Mouse (Mus musculus) adrenal gland, postnatal 36 days (tissue): ENCODE measurements around the gene Hacl1. TPM values are rescaled to one million over a fixed set of nuclear protein-coding genes. Genes with fewer than 3 reads are reported as not detected.

ENCODE experiments used
- DNase-seq, 2 experiments: peaks; one replicate each; pipeline ENCODE4 v3.0.0; 2021; ENCODE audit warnings: mixed read lengths in 1 of 2
- total RNA-seq, 2 experiments: library from RNA; stranded (reverse); gene quantifications; 2 replicates each; pipeline ENCODE4 v1.2.3; 2021

Gene Hacl1
- total RNA-seq, 2 experiments from 2014 or later, result 27.4 to 66.4 TPM

DNA sequence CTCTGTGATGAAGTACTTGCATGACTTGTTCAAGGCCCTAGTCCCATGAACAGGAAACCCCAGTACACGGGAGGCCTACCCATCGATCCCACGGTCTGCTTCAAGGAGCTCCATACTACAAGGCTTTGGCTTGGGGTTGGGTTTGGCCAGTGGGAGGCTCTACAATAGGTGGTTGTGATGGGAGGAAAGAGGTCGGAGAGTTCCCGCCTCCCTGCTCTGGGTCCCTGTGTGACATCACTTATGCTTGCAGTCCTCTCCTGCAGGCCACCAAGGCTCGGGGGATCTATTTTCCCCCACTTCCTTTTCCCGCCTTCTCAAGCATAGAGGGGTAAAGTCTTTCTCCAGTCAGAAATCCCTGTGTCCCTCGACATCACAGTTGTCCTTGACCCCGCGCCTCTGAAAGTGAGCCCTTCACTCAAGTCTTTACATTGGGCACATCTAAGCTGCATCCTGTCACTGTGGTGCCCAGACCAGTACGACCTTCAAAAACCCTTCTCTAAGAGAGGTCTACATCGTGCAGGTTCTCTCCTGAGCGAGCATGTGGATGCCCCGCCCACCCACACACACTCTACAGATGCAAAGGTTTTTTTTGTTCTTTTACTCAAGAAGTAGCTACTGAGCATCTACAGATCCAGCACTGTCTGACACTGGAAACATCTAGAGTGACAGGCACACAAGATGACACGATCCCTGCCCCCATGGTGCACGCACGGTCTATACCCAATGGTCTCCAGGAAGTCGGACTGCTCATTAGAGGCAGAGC, 66.0 kb downstream of the Hacl1 start:
- no peak for DNase-seq

DNA sequence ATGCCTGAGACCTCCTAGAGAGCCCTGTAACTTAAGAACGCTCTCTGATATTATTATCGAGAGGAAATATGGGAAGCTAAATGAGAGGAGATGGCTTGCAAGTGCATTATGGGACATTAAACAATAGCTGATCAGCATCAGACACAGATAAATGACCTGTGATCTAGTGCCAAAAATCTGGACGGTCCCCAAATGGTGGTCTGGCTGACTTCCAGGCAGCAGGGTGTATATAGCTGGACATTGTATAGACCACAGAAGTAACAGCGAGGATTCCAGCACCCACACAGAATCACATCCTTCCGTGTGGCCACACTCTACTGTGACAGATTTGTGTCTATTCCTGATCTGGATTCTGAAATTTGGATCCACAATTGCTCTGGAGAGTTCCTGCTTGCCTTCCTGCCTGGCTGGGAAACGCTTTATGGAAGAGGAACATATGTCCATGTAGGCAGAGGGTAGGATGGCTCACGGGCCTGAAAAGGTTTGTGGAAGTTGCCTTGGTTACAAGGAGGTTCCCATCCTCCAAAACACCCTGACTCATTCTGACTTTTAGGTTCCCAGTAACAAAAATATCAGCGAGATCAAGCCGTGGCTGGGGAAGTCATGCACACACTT, 68.4 kb downstream of the Hacl1 start:
- DNase-seq, result no peak

- DNase-seq, result no peak
Measured at GRCm38 (mm10) chr14:31571419-31571818, 69.7 kb downstream of the Hacl1 start.

DNA sequence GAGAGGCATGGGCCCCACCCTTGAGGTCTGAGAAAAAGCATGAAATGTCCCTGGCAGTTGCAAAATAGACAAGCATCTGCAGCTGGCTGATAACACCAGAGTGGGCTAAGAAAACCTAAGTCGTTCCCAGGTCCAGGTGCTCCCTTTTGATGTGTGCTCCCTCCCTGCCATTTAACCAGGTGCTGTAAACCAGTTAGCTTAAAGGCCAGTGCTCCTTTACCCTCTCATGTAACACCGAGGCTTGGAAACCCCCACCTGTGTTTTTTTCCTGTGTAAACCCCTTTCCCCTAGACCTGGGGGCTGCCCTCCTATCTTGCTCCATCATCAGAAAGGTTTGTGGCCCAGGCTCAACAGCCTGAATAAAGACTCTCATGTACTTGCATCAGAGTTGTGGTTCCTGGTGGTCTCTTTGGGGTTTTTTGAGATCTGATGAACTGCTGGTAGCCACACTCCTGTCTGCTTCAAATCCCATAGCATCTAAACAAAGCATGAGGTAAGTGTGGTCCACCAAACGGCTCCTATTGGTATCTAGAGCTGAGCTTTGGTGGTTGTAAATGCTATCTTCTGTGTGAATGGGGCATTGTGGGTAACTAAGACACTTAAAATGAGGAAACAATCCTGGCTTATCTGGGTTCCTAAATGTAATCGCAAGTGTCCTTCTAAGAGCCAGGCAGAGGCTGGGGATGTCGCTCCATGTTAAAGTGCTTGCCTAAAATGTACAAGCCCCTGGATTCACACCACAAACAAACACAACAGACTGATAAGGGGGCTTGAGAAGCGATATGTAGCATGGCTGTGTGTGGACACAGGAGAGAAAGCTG, 70.7 kb downstream of the Hacl1 start:
- no peak for DNase-seq

DNA sequence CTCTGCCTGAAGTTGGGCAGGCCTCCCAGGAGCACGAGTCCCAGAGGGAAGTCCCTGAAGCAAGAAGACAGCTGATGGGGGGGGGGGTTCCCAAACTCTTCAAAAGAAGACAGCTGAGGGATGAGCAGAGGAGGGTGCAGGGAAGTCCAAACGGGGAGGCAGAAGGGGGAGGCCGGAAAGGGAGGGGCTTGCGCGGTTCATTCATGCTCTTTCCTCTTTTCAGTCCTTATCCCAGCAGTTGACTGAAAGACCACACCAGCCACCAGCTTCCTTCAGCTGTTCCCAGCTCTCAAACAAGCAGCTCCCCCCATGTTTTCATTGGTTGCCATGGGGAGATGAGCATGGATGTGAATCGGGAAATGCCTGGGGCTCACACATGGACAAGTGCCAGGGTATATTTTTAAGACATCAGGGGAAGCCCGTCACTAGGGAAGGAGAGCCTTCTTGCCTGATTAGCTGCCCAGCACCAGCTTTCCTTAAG, 71.9 kb downstream of the Hacl1 start:
- DNase-seq, result peak in 1 of 2 experiments; percentile 19

DNA sequence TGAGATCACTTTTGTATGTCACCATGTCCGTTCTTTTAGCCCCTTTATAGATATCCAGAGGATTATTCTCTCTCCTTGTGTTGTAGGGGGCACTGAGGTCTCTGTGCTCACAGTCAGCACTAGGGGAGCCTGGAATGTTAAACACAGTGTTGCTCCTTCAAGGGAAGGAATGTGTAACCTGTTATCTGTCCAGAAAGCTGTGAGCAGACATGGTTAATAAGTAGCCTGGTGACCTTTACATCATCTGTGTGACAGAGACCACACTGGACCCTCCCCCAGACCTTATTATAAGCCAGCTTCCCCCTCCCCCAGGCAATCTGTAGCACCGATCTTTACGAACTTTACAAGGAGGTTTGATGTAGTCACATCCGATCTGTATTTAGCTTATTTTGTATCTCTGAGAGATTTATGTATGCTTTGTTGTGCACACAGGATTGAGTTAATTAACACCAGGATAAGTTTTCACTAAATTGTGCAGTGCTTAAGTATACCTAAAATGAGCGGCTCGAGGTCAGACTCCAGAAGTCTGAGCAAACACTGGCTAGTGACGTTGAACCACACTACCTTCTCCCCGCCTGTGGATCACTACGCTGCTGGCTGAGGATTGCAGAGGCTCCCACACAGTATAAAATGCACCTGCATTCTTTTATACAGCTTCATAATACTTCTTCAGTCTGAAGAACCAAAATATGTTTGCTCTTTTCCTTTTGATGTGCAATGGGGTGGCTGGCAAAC, 75.4 kb downstream of the Hacl1 start:
- no peak for DNase-seq

DNA sequence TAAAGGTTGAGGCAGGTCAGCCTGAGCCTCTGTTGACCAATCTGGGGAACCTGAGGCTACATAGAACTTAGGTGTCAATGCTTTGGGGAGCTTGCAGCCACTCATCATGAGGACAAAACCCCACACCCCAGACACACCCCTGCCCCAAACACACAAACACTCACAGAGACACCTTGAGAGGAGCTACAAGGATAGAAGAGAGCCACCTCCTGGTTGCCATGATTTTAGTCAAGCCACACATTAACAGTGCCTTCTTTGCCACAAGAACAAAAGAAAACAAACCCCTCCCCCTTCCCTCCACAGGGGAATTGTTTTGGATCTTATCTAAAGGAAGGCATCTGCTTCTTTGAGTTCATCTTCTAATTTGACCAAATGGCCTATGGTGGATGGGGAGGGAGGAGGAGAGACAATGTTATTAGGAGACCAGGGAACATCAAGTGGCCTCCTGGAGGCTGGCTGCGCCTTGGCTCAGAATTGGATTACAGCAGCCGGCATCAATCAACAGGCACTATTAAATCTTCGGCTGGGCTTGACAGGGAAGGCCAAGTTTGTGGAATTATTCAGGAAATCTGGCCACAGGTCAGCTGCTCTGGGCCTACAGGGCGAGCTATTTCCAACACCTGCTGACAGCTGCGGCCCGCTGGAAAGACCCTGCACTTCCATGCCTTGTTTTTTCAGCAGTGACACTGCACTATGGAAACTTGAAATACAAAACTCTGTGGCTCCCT, 76.5 kb downstream of the Hacl1 start:
- DNase-seq, result peak; percentile 74 to 75

DNA sequence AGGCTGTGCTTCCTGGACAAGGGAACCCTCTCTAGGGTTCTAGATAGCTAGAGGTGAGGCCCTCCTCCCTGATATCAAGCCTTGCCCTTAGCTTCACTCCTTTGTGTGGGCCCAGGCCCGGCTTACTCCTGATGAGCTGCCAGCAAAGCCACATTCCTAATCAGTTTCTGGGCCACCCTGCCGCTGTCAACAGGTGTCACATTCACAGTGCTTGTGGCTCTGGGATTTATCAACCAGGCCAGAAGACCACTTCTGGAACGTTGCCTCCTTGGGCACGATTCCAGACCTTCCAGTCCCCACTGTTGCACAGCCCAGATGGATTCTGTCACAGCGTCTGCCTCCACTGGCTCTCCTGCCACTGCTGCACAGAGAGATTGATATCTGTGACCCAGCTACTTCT, 80.2 kb downstream of the Hacl1 start:
- no peak for DNase-seq

DNA sequence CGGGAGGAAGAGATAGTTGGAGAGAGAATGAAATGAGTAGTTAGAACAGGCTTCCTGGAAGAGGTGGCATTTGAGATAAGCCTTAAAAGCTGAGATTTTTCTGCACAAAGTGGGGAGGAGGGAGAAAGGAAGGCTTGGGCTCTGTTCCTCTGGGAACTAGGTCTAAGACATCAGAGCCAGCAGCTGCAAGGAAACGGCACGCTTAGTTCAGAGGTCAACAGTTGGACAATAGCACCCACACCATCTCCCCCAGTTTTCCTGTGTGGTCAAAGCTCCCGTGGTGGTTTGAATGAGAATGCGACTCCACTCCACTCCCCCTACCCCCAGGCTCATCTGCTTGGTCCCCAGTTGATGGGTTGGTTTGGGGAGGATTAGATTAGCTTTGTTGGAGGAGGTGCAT, 81.9 kb downstream of the Hacl1 start:
- DNase-seq, result no peak

DNA sequence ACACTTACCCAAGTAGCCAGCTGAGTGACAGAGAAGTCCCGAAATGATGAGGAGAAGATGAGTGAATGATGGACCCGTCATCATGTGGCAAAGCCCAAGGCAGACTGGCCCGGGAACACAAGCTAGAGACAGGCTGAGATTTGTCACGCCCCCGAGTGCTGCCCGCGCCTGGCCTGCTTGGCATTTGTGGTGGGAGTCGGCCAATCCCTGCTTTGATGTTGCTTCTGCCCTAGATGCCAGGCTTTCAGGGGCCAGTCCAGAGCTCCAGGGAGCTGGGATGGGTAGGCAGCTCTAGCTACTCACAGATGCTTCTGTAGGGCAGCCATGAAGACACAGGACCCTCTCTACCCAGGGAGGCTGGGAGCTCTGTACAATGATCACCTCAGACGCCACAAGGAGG, 83.3 kb downstream of the Hacl1 start:
- DNase-seq, result no peak

- DNase-seq, result no peak
Measured at GRCm38 (mm10) chr14:31557273-31557672, 83.8 kb downstream of the Hacl1 start.

- no peak for DNase-seq
Measured at GRCm38 (mm10) chr14:31556526-31557260, 84.4 kb downstream of the Hacl1 start.

- DNase-seq, result no peak
Measured at GRCm38 (mm10) chr14:31555963-31556434, 85.1 kb downstream of the Hacl1 start.

DNA sequence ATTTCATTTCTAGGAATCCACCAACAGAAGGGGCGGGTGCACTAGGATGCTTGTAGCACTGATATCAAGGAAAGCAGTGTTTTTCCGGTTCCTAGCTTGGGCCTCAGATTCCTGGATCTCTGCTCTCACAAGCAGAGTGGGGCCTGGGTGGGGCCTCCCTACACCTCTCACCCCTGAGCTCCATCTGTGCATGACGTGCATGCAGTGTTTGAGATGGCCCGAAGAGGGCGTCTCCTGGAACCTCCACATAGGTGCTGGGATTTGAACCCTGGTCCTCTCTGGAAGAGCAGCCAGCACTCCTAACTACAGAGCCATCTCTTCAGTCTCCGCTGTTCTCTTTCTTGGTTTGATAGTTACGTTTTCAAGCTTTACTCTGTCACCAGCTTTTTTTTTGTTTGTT, 86.1 kb downstream of the Hacl1 start:
- DNase-seq, result no peak

Other genes with a start within 250 kb of the Hacl1 start
- 100 to 1,000 TPM; 147 to 211 TPM for gene Sh3bp5, start 205.2 kb downstream of the Hacl1 start, total RNA-seq
- gene Eaf1, start 146.9 kb downstream of the Hacl1 start, total RNA-seq, result 10 to 100 TPM; 42.3 to 70.7 TPM
- gene Mettl6, start 146.2 kb downstream of the Hacl1 start, total RNA-seq, result 10 to 100 TPM; 20.4 to 21.3 TPM
- not detected for gene Colq, start 49.9 kb downstream of the Hacl1 start, total RNA-seq
- gene Gm49387, start 408 bp downstream of the Hacl1 start, total RNA-seq, result not detected
- gene Btd, start 258 bp downstream of the Hacl1 start, total RNA-seq, result 10 to 100 TPM; 48.3 to 73.1 TPM
- 10 to 100 TPM; 17.0 to 27.0 TPM for gene Ankrd28, start 189.4 kb upstream of the Hacl1 start, total RNA-seq